Mouse (Mus musculus): ENCODE data around the gene Cdc42bpg.
"Not testable (repeated sequence)": the region's sequence is repeated elsewhere in the genome, so short reads cannot be mapped to it uniquely, and the experiment has no call there.

Cdc42bpg gene

DNA sequence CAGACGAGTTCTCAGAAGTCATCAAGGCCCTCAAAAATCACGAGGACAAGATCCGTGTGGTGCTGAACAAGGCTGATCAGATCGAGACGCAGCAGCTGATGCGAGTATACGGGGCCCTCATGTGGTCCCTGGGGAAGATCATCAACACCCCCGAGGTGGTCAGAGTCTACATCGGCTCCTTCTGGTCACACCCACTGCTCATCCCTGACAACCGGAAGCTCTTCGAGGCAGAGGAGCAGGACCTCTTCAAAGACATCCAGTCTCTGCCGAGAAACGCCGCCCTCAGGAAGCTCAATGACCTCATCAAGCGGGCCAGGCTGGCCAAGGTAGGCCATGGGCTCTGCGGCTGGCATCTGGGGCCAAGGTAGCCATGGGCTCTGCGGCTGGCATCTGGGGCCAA, 12.0 kb upstream of the Cdc42bpg start:
- intact Hi-C loops (cut with DNase I): no loop called here

DNA sequence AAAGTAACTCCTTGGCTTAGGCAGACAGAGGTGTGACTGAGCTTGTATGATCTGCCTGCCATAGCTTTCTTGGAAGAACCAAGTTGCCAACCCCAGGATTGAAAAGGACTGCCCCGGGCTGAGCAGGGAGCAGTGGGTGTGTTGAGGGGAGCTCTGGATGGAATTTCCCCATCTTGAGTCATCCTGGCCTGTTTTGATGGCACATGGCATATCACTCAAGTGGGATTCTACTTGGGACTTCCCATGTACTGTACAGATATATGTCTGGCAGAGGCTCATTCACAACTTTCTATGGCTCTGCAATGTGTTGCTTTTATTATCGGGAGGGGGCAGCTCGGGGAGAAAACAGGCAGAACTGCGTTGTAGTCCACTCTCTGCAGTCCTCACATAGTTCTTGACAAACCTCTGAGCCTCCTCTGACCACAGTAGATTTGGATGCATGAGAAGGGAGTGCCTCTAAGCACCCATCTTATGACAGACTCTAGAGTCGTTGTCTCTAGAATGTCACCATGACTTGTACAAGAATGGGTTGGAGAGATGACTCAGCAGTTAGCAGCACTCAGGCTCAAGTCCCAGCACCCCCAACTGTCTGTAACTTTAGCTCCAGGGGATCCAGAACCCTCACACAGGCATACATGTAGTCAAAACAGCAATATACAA, 9.6 kb upstream of the Cdc42bpg start:
- intact Hi-C loops (cut with DNase I): loop anchor here (2.0 kb wide), 1 partner anchor 20 kb away; the partner anchor contains the start of gene Ehd1

- intact Hi-C loops (cut with DNase I): loop anchor here (2.0 kb wide), 1 partner anchor 21 kb away; the partner anchor contains the start of gene Ehd1
Observed at GRCm38 (mm10) chr19:6297641-6298040, 8.6 kb upstream of the Cdc42bpg start.

GRCm38 (mm10) chr19:6299003-6299402, 7.3 kb upstream of the Cdc42bpg start:
- intact Hi-C loops (cut with DNase I): no loop called here

DNA sequence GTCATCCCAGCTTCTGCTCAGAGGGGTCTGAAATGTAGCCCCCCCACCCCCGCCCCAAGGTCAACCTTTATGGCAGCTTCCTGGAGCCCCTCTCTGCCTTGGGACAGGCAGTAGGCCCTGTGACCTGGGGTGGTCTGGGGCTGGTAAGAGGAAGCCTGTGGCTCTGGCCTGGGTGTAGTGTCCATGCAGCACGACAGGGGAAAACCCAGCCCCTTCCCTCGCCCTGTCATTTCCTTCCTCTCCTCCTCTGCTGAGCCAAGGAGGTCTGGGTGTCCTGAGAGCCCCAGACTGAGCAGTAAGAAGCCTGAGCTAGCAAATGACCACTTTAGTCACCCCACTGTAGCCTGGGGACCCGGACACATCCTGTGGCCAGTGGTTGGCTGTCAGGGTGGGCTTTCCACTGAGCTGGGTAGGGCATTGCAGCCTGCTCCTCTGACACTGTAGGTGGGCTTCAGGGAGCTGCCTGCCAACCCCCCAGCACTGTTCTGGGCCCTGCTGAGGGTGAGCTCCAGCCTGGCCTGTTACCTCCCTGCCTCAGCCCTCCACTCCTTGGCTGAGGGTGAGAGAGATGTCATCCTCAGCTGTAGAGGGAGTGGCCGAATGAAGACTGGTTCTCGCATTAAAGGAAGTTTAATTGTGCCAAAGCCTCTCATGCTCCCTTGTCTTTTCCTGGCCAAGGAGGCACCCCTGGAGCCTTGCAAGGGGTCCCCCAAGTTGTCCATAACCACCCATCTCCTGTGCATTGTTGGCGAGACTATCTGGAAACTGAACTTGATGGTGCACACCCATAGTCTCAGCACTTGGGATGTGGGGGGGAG, 6.6 kb upstream of the Cdc42bpg start:
- intact Hi-C loops (cut with DNase I): no loop called here

- intact Hi-C loops (cut with DNase I): no loop called here
Observed at GRCm38 (mm10) chr19:6300402-6300841, 5.8 kb upstream of the Cdc42bpg start.

GRCm38 (mm10) chr19:6302114-6302513, 4.1 kb upstream of the Cdc42bpg start:
- intact Hi-C loops (cut with DNase I): no loop called here

DNA sequence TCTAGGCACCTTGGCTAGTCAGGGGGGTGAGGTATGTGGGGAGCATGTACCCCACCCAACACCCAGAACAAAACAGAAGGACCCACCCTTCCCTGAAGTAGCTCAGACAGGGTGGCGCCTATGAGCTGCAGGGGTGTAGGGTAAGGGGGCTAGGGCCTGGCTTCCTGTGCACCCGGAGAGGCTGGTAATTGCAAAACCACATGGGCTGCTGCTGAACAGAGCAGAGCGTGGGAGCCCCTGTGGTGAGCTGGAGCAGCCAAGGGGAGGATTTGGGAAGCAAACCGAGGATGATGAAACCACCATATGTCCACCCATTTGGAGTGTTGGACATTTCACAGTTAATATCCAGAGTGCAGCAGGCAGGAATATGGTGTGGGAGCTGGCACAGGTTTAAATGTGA, 3.7 kb upstream of the Cdc42bpg start:
- intact Hi-C loops (cut with DNase I): no loop called here

- intact Hi-C loops (cut with DNase I): loop anchor here (2.0 kb wide), 1 partner anchor 35 kb away; no protein-coding TSS in a partner anchor
Observed at GRCm38 (mm10) chr19:6303831-6304230, 2.4 kb upstream of the Cdc42bpg start.

- intact Hi-C loops (cut with DNase I): loop anchor here (2.0 kb wide), 1 partner anchor 36 kb away; no protein-coding TSS in a partner anchor
Observed at GRCm38 (mm10) chr19:6304787-6305516, 1.3 kb upstream of the Cdc42bpg start.

DNA sequence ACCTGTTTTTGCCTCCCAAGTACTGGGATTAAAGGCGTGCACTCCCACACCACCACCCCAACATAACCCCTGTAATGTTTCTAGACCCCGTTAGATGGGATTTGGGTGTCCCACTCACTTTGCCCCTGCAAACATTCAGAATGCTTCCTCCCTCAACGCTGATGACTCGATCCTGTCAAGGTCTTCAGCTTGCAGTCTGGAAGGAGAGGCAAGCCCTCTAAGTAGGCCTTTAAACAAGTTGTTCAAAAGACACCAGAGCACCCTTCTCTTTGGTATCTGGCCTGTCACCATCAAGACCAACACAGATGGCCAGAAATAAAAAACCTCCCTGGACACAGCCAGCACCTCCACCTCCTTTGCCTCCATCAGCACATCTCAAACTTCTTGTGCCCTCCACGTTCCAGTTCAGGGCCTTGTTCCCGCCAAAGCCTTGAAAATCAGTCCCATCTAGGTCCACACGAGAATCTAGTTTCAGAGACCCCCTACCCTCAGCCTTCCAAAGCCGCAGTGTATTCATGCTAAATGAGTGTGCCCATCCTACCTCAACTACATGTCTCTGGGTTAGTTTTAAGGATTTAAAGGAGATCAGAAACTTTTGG, 640 bp upstream of the Cdc42bpg start:
- intact Hi-C loops (cut with DNase I): loop anchor here (2.0 kb wide), 2 partner anchors 29 to 37 kb away; partner anchors contain the start of gene Men1

GRCm38 (mm10) chr19:6306586-6306985, 330 bp downstream of the Cdc42bpg start:
- intact Hi-C loops (cut with DNase I): loop anchor here (2.0 kb wide), 1 partner anchor 28 kb away; the partner anchor contains the start of gene Men1

DNA sequence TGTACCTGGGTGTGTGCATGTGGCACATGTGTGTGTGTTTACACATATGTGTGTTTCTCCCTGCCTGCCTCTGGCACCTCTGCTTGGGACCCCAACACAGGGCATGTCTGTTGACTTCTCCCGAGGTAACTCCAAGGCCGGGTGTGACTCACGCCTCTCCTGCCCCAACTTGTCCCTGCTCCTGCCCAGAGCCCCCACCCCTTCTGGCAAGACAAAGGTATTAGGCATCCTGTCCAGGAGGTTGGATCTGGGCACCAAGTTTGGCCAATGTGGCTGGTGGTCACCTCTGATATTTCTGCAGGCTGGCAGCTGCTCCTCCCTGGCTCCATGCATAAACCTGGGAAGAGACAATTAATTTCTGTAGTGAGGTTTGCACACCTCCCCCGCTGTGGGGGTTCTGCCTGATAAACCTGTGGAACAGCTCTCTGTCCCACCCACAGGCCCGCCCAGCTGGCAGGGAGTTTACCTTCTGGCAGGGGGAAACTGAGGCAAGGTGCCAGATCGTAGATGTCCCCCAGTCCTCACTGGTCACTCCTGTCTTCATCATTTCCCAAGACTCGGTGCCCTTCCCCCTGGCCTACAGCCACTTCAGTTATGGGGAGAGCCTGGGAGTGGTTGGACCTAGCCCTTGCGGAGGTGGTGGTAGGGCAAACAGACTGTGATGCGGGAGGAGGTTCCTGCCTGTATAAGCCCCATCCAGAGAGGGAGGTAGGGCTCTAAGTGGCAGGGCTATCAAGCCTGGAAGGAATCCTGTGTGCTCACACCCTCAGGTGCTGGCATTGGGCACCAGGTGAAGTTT, 1.7 kb downstream of the Cdc42bpg start:
- intact Hi-C loops (cut with DNase I): loop anchor here (2.0 kb wide), 1 partner anchor 27 kb away; the partner anchor contains the start of gene Men1

DNA sequence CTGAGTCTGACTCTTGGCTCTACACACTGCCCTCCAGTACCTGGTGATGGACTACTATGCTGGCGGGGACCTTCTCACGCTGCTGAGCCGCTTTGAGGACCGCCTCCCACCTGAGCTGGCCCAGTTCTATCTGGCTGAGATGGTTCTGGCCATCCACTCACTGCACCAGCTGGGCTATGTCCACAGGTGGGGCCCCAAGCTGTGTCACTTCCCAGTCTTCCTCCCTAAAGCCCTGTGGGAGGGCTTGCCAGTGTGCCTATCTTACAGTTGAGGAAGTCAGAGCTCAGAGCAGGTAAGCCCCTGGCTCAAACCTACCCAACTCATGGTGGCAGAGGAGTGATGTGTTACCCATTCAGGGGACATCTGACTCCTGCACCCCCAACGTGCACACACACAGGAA, 3.9 kb downstream of the Cdc42bpg start:
- intact Hi-C loops (cut with DNase I): no loop called here

GRCm38 (mm10) chr19:6311783-6312182, 5.5 kb downstream of the Cdc42bpg start:
- intact Hi-C loops (cut with DNase I): not testable (repeated sequence)

GRCm38 (mm10) chr19:6313796-6314195, 7.5 kb downstream of the Cdc42bpg start:
- intact Hi-C loops (cut with DNase I): no loop called here

- intact Hi-C loops (cut with DNase I): no loop called here
Observed at GRCm38 (mm10) chr19:6314513-6314912, 8.3 kb downstream of the Cdc42bpg start.

DNA sequence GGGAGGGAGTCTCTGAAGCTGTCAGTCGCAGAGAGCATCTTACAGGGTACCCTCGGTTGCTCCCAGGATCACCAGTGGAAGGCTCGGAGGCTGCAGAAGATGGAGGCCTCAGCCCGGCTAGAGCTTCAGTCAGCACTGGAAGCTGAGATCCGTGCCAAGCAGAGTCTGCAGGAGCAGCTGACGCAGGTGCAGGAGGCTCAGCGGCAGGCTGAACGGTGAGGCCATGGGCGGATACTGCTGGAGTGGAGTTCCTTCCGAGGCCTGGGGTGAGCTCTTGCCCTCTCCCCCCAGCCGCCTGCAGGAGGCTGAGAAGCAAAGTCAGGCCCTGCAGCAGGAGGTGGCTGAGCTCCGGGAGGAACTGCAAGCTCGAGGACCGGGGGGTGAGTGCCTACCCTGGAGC, 9.3 kb downstream of the Cdc42bpg start:
- intact Hi-C loops (cut with DNase I): no loop called here

DNA sequence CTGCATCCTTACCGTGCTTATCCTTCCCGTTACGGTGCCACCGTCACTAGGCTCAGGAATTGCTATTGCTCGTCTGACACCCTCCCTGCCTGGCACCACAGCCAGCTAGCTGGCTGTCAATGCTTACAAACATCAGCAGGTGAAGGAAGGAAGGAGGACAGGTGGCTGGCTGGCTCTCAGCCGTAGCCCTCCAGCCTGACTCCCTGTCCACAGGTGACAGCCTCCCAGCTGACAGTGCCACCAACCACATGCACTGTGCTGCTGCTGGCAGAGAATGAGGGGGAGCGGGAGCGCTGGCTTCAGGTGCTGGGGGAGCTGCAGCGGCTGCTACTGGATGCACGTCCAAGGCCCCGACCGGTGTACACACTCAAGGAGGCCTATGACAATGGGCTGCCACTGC, 11.9 kb downstream of the Cdc42bpg start:
- intact Hi-C loops (cut with DNase I): no loop called here

- intact Hi-C loops (cut with DNase I): no loop called here
Observed at GRCm38 (mm10) chr19:6321358-6321757, 15.1 kb downstream of the Cdc42bpg start.

Measured in adrenal gland (tissue).